Mouse (Mus musculus) liver, postnatal 0 days (tissue): Measurements from ENCODE around the gene S100a1. TPM values are rescaled to one million over a fixed set of nuclear protein-coding genes. Genes with fewer than 3 reads are reported as not detected.

Source experiments
- ATAC-seq: fragments of 200-750 bp; cut with Nextera tagmentation; 2 replicates; pipeline ENCODE4 v1.8.0; 2017; ENCODE audit warnings: mild to moderate bottlenecking, moderate library complexity
- DNase-seq: peaks from one replicate; pipeline ENCODE4 v3.0.0-alpha.2; 2016
- H3K27ac ChIP-seq: fragments of 300-500 bp; sonication (generic); 2 replicates; pipeline ENCODE4 v1.5.1; 2014; ENCODE audit warnings: antibody characterized with exemption, moderate library complexity, mild to moderate bottlenecking, low read depth
- H3K27me3 ChIP-seq: fragments of 300-500 bp; sonication (generic); 2 replicates; pipeline ENCODE4 v1.6.1; 2014; ENCODE audit warnings: low read length, control low read depth, mixed read lengths; ENCODE audit not compliant: insufficient read depth
- H3K36me3 ChIP-seq: fragments of 300-500 bp; sonication (generic); replicated peaks from 2 replicates; pipeline ENCODE4 v1.6.1; 2014; ENCODE audit warnings: mild to moderate bottlenecking, control low read depth, low read length, moderate library complexity, mixed read lengths; ENCODE audit not compliant: insufficient read depth
- H3K4me1 ChIP-seq: fragments of 300-500 bp; sonication (generic); 2 replicates; pipeline ENCODE4 v1.6.1; 2014; ENCODE audit warnings: antibody characterized with exemption, mild to moderate bottlenecking, control low read depth; ENCODE audit not compliant: insufficient read depth
- H3K4me2 ChIP-seq: fragments of 300-500 bp; sonication (generic); 2 replicates; pipeline ENCODE4 v1.6.1; 2014; ENCODE audit warnings: low read depth, mild to moderate bottlenecking, low read length, moderate library complexity, mixed read lengths
- H3K4me3 ChIP-seq: fragments of 300-500 bp; sonication (generic); 2 replicates; pipeline ENCODE4 v1.5.1; 2014; ENCODE audit warnings: low read depth, low read length
- H3K9ac ChIP-seq: fragments of 300-500 bp; sonication (generic); replicated peaks from 2 replicates; pipeline ENCODE4 v1.6.1; 2014; ENCODE audit warnings: mild to moderate bottlenecking, moderate library complexity
- H3K9me3 ChIP-seq: fragments of 300-500 bp; sonication (generic); 2 replicates; pipeline ENCODE4 v1.6.1; 2016; ENCODE audit warnings: mild to moderate bottlenecking, control low read depth, low read length, mixed read lengths
- CTCF ChIP-seq: sonication (generic); IDR thresholded peaks from 2 replicates; pipeline ENCODE4 v1.5.1; 2016; ENCODE audit warnings: antibody characterized with exemption, low read depth
- EP300 ChIP-seq: IDR thresholded peaks from 2 replicates; pipeline ENCODE4 v1.6.1; 2016; ENCODE audit warnings: antibody characterized with exemption, low read depth, mild to moderate bottlenecking
- WGBS: fragments of 180-500 bp; shearing (Covaris S2); extraction: QIAGEN DNeasy Blood & Tissue Kit; methylation state at CpG from one replicate; pipeline ENCODE4 v1.1.7; 2014; ENCODE audit not compliant: insufficient replicate concordance; 5-methylcytosine and 5-hydroxymethylcytosine counted together
- polyA plus RNA-seq: library from polyadenylated mRNA; unstranded; fragments of >200 nt; fragmentation: Nextera tagmentation; extraction: Ambion mirVana; gene quantifications from 2 replicates; pipeline ENCODE4 v1.2.1, GENCODE M21; 2015

The S100a1 gene
- polyA plus RNA-seq, 1 experiment from 2014 or later, result 118 TPM

- H3K4me3 ChIP-seq, result peak overlapping the region; percentile 10; the same call in 1 of the 2 replicates
- ATAC-seq (peak; percentile 39), DNase-seq (no peak)
- H3K27ac ChIP-seq, result no peak overlapping the region
- H3K27me3 ChIP-seq, result no peaks in the 10 kb centered on the region
- peaks cover 3% of the 10 kb centered on the region; the same call in 1 of the 2 replicates for H3K4me1 ChIP-seq
- no peak overlapping the region for H3K9ac ChIP-seq
- TF ChIP-seq CTCF (no peak), EP300 (no peak)
- no peaks in the 10 kb centered on the region for H3K36me3 ChIP-seq
- no peaks in the 10 kb centered on the region for H3K9me3 ChIP-seq
- H3K4me2 ChIP-seq, result no peak overlapping the region
- 70% methylated on average over 4 of the region's 4 CpGs for WGBS
Observed at GRCm38 (mm10) chr3:90540904-90541303, 26.7 kb upstream of the S100a1 start.

- H3K27ac ChIP-seq, result peak overlapping the region; percentile 79
Observed at GRCm38 (mm10) chr3:90537905-90538296, 23.7 kb upstream of the S100a1 start.

GRCm38 (mm10) chr3:90537141-90537904 lies 23.1 kb upstream of the S100a1 start, which contains the start of gene S100a16:
Gene S100a16, plus strand, starts transcription at chr3:90537254.
- H3K4me1 ChIP-seq, result peaks cover 3% of the 10 kb centered on the region; the same call in 1 of the 2 replicates
- H3K27me3 ChIP-seq, result no peaks in the 10 kb centered on the region
- 45% methylated on average over 10 of the region's 10 CpGs for WGBS
- peak within 1 kb of the TSS; percentile 60 for H3K9ac ChIP-seq
- TF ChIP-seq CTCF, result no peak
- TF ChIP-seq EP300, result no peak
- peak within 1 kb of the TSS; percentile 63 for H3K4me2 ChIP-seq
- no peaks in the 10 kb centered on the region for H3K36me3 ChIP-seq
- H3K27ac ChIP-seq, result peak within 1 kb of the TSS; percentile 79
- H3K4me3 ChIP-seq, result peak within 1 kb of the TSS; percentile 44
- ATAC-seq (peak; percentile 87), DNase-seq (peak; percentile 61)
- no peaks in the 10 kb centered on the region for H3K9me3 ChIP-seq

More at GRCm38 (mm10) chr3:90537905-90538296, 23.7 kb upstream of the S100a1 start:
- Histone ChIP-seq H3K4me2 (peak overlapping the region; percentile 63), H3K27me3 (no peaks in the 10 kb centered on the region), H3K9ac (peak overlapping the region; percentile 60), H3K4me3 (peak overlapping the region; percentile 44), H3K4me1 (peaks cover 3% of the 10 kb centered on the region; the same call in 1 of the 2 replicates), H3K36me3 (no peaks in the 10 kb centered on the region), H3K9me3 (no peaks in the 10 kb centered on the region)
- ATAC-seq (no peak), DNase-seq (no peak)
- TF ChIP-seq CTCF (no peak), EP300 (no peak)
- WGBS, result 69% methylated on average over 5 of the region's 5 CpGs

- TF ChIP-seq EP300, result no peak
- TF ChIP-seq CTCF, result no peak
- H3K4me2 ChIP-seq, result no peak overlapping the region
- H3K4me1 ChIP-seq, result peaks cover 3% of the 10 kb centered on the region; the same call in 1 of the 2 replicates
- H3K4me3 ChIP-seq, result no peak overlapping the region
- no peak overlapping the region for H3K9ac ChIP-seq
- WGBS, result 78% methylated on average over 1 of the region's 1 CpGs
- ATAC-seq, result no peak
- no peak overlapping the region for H3K27ac ChIP-seq
- H3K36me3 ChIP-seq, result no peaks in the 10 kb centered on the region
- H3K27me3 ChIP-seq, result no peaks in the 10 kb centered on the region
- no peaks in the 10 kb centered on the region for H3K9me3 ChIP-seq
- no peak for DNase-seq
Observed at GRCm38 (mm10) chr3:90535446-90535845, 21.3 kb upstream of the S100a1 start.

- no peak overlapping the region for H3K4me3 ChIP-seq
- DNase-seq (no peak), ATAC-seq (no peak)
- no peak overlapping the region for H3K9ac ChIP-seq
- 69% methylated on average over 5 of the region's 5 CpGs for WGBS
- H3K36me3 ChIP-seq, result no peaks in the 10 kb centered on the region
- no peaks in the 10 kb centered on the region for H3K27me3 ChIP-seq
- H3K27ac ChIP-seq, result no peak overlapping the region
- H3K4me1 ChIP-seq, result peaks cover under 1% of the 10 kb centered on the region; the same call in 1 of the 2 replicates
- H3K9me3 ChIP-seq, result no peaks in the 10 kb centered on the region
- no peak for TF ChIP-seq EP300
- TF ChIP-seq CTCF, result no peak
- no peak overlapping the region for H3K4me2 ChIP-seq
Observed at GRCm38 (mm10) chr3:90531713-90532112, 17.5 kb upstream of the S100a1 start.

- DNase-seq (no peak), ATAC-seq (no peak)
- no peak overlapping the region for H3K4me2 ChIP-seq
- H3K4me3 ChIP-seq, result no peak overlapping the region
- peaks cover 3% of the 10 kb centered on the region; the same call in 1 of the 2 replicates for H3K36me3 ChIP-seq
- H3K27ac ChIP-seq, result no peak overlapping the region
- no peak overlapping the region for H3K9ac ChIP-seq
- H3K4me1 ChIP-seq, result peaks cover 3% of the 10 kb centered on the region; the same call in 1 of the 2 replicates
- H3K9me3 ChIP-seq, result no peaks in the 10 kb centered on the region
- no peak for TF ChIP-seq EP300
- TF ChIP-seq CTCF, result no peak
- no peaks in the 10 kb centered on the region for H3K27me3 ChIP-seq
- 81% methylated on average over 7 of the region's 7 CpGs for WGBS
Observed at GRCm38 (mm10) chr3:90527291-90527873, 13.2 kb upstream of the S100a1 start.
